Mouse (Mus musculus) hindbrain, embryonic 15.5 days (tissue): Measurements from ENCODE around the gene Ajm1. TPM values are rescaled to one million over a fixed set of nuclear protein-coding genes. Genes with fewer than 3 reads are reported as not detected.
"Not testable (repeated sequence)": the region's sequence is repeated elsewhere in the genome, so short reads cannot be mapped to it uniquely, and the experiment has no call there.

Experiments used
- ATAC-seq: fragments of 200-750 bp; cut with Nextera tagmentation; 2 replicates; pipeline ENCODE4 v1.8.0; 2017; ENCODE audit warnings: low read depth, moderate number of reproducible peaks, moderate TSS enrichment; ENCODE audit not compliant: low FRiP score
- H3K27ac ChIP-seq: fragments of 300-500 bp; sonication (generic); replicated peaks from 2 replicates; pipeline ENCODE4 v1.5.1; 2015; ENCODE audit warnings: mild to moderate bottlenecking, inconsistent platforms
- H3K27me3 ChIP-seq: fragments of 300-500 bp; sonication (generic); 2 replicates; pipeline ENCODE4 v1.6.1; 2015; ENCODE audit warnings: control low read depth, inconsistent platforms
- H3K36me3 ChIP-seq: fragments of 300-500 bp; sonication (generic); 2 replicates; pipeline ENCODE4 v1.6.1; 2015; ENCODE audit warnings: control low read depth, inconsistent platforms
- H3K4me1 ChIP-seq: fragments of 300-500 bp; sonication (generic); replicated peaks from 2 replicates; pipeline ENCODE4 v1.6.1; 2015; ENCODE audit warnings: control low read depth, inconsistent platforms
- H3K4me2 ChIP-seq: fragments of 300-500 bp; sonication (generic); 2 replicates; pipeline ENCODE4 v1.6.1; 2015; ENCODE audit warnings: moderate library complexity, mild to moderate bottlenecking, inconsistent platforms
- H3K4me3 ChIP-seq: fragments of 300-500 bp; sonication (generic); 2 replicates; pipeline ENCODE4 v1.5.1; 2015; ENCODE audit warnings: mild to moderate bottlenecking, inconsistent platforms
- H3K9ac ChIP-seq: fragments of 300-500 bp; sonication (generic); 2 replicates; pipeline ENCODE4 v1.6.1; 2015; ENCODE audit warnings: inconsistent platforms
- H3K9me3 ChIP-seq: fragments of 300-500 bp; sonication (generic); 2 replicates; pipeline ENCODE4 v1.6.1; 2016; ENCODE audit warnings: control low read depth, inconsistent platforms
- WGBS: fragments of 180-500 bp; shearing (Covaris S2); methylation state at CpG from one replicate; pipeline ENCODE4 v1.1.7; 2015; 5-methylcytosine and 5-hydroxymethylcytosine counted together
- polyA plus RNA-seq: library from polyadenylated mRNA; unstranded; fragments of >200 nt; fragmentation: Nextera tagmentation; extraction: Ambion mirVana; gene quantifications from 2 replicates; pipeline ENCODE4 v1.2.1, GENCODE M21; 2015

The Ajm1 gene
- polyA plus RNA-seq, 1 experiment from 2014 or later = 16.5 TPM

GRCm38 (mm10) chr2:25557221-25557963 is 24.2 kb downstream of the Ajm1 start, which contains the start of gene Edf1:
Gene Edf1 (plus strand): TSS chr2:25557847.
- Histone ChIP-seq H3K27ac (peak within 1 kb of the TSS; percentile 79), H3K4me1 (peaks cover 30% of the 10 kb centered on the region), H3K9ac (peak within 1 kb of the TSS; percentile 92), H3K27me3 (no peaks in the 10 kb centered on the region), H3K36me3 (peaks cover 26% of the 10 kb centered on the region), H3K4me2 (peak within 1 kb of the TSS; percentile 88), H3K4me3 (peak within 1 kb of the TSS; percentile 84), H3K9me3 (no peaks in the 10 kb centered on the region)
- ATAC-seq = peak; percentile 98
- under 1% methylated on average over 61 of the region's 61 CpGs for WGBS

- H3K4me2 ChIP-seq = no peak overlapping the region
- H3K9me3 ChIP-seq = no peaks in the 10 kb centered on the region
- peaks cover 15% of the 10 kb centered on the region for H3K36me3 ChIP-seq
- no peaks in the 10 kb centered on the region for H3K27me3 ChIP-seq
- 38% methylated on average over 1 of the region's 1 CpGs for WGBS
- H3K27ac ChIP-seq = no peak overlapping the region
- ATAC-seq = no peak
- peaks cover 30% of the 10 kb centered on the region for H3K4me1 ChIP-seq
- H3K4me3 ChIP-seq = no peak overlapping the region
- H3K9ac ChIP-seq = no peak overlapping the region
These were observed 25.3 kb downstream of the Ajm1 start for GRCm38 (mm10) chr2:25556296-25556695.

- peaks cover 30% of the 10 kb centered on the region for H3K4me1 ChIP-seq
These were observed 26.1 kb downstream of the Ajm1 start for GRCm38 (mm10) chr2:25555479-25555878.

GRCm38 (mm10) chr2:25553171-25553786 is 28.3 kb downstream of the Ajm1 start:
- not testable (repeated sequence) for ATAC-seq, H3K9me3 ChIP-seq, H3K9ac ChIP-seq, H3K4me3 ChIP-seq, H3K36me3 ChIP-seq, H3K4me2 ChIP-seq, H3K27me3 ChIP-seq, H3K27ac ChIP-seq
- WGBS = 93% methylated on average over 4 of the region's 4 CpGs
- H3K4me1 ChIP-seq = peaks cover 12% of the 10 kb centered on the region

More at GRCm38 (mm10) chr2:25555479-25555878, 26.1 kb downstream of the Ajm1 start:
- H3K27ac ChIP-seq, H3K27me3 ChIP-seq, H3K36me3 ChIP-seq, H3K4me3 ChIP-seq, ATAC-seq, H3K4me2 ChIP-seq, H3K9ac ChIP-seq, H3K9me3 ChIP-seq: not testable (repeated sequence)
- 55% methylated on average over 2 of the region's 2 CpGs for WGBS

- no peak for ATAC-seq
- Histone ChIP-seq H3K27ac (no peak overlapping the region), H3K4me3 (no peak overlapping the region), H3K36me3 (no peaks in the 10 kb centered on the region), H3K9ac (no peak overlapping the region), H3K4me1 (peaks cover 7% of the 10 kb centered on the region), H3K9me3 (no peaks in the 10 kb centered on the region), H3K4me2 (no peak overlapping the region), H3K27me3 (no peaks in the 10 kb centered on the region)
- 40% methylated on average over 5 of the region's 5 CpGs for WGBS
These were observed 30.4 kb downstream of the Ajm1 start for GRCm38 (mm10) chr2:25551186-25551585.

- no peaks in the 10 kb centered on the region for H3K27me3 ChIP-seq
- H3K4me3 ChIP-seq = no peak overlapping the region
- H3K9me3 ChIP-seq = no peaks in the 10 kb centered on the region
- no peaks in the 10 kb centered on the region for H3K36me3 ChIP-seq
- no peak overlapping the region for H3K27ac ChIP-seq
- no peak overlapping the region for H3K4me2 ChIP-seq
- WGBS = 79% methylated on average over 9 of the region's 9 CpGs
- ATAC-seq = no peak
- H3K9ac ChIP-seq = no peak overlapping the region
- peaks cover 15% of the 10 kb centered on the region for H3K4me1 ChIP-seq
These were observed 32.3 kb downstream of the Ajm1 start for GRCm38 (mm10) chr2:25549021-25549991.

GRCm38 (mm10) chr2:25546811-25547491 is 34.6 kb downstream of the Ajm1 start, which contains the start of gene Traf2:
Gene Traf2 (minus strand): TSS chr2:25546940.
- WGBS = 3% methylated on average over 47 of the region's 48 CpGs
- Histone ChIP-seq H3K4me1 (peaks cover 15% of the 10 kb centered on the region), H3K27me3 (no peaks in the 10 kb centered on the region), H3K4me2 (peak within 1 kb of the TSS; percentile 87), H3K9me3 (no peaks in the 10 kb centered on the region), H3K27ac (peak within 1 kb of the TSS; percentile 35; the same call in 1 of the 2 replicates), H3K9ac (peak within 1 kb of the TSS; percentile 61), H3K36me3 (no peaks in the 10 kb centered on the region), H3K4me3 (peak within 1 kb of the TSS; percentile 67)
- ATAC-seq = peak; percentile 100

GRCm38 (mm10) chr2:25545996-25546810 is 35.4 kb downstream of the Ajm1 start:
- Histone ChIP-seq H3K9ac (peak overlapping the region; percentile 61), H3K4me3 (peak overlapping the region; percentile 67), H3K27ac (peak overlapping the region; percentile 35; the same call in 1 of the 2 replicates), H3K36me3 (no peaks in the 10 kb centered on the region), H3K9me3 (no peaks in the 10 kb centered on the region), H3K4me1 (peaks cover 15% of the 10 kb centered on the region), H3K27me3 (no peaks in the 10 kb centered on the region), H3K4me2 (peak overlapping the region; percentile 87)
- WGBS = 9% methylated on average over 43 of the region's 43 CpGs
- no peak; the same call in 1 of the 2 replicates for ATAC-seq

GRCm38 (mm10) chr2:25541644-25542367 is 39.8 kb downstream of the Ajm1 start:
- peaks cover 10% of the 10 kb centered on the region for H3K4me1 ChIP-seq
- H3K27me3 ChIP-seq = no peaks in the 10 kb centered on the region
- no peaks in the 10 kb centered on the region for H3K9me3 ChIP-seq
- H3K4me3 ChIP-seq = no peak overlapping the region
- H3K9ac ChIP-seq = no peak overlapping the region
- H3K36me3 ChIP-seq = no peaks in the 10 kb centered on the region
- ATAC-seq = no peak
- no peak overlapping the region for H3K4me2 ChIP-seq
- 85% methylated on average over 10 of the region's 10 CpGs for WGBS
- no peak overlapping the region for H3K27ac ChIP-seq

- Histone ChIP-seq H3K27ac (no peak overlapping the region), H3K9ac (no peak overlapping the region), H3K36me3 (peaks cover 6% of the 10 kb centered on the region; the same call in 1 of the 2 replicates), H3K4me2 (no peak overlapping the region), H3K9me3 (no peaks in the 10 kb centered on the region), H3K4me1 (0 out of 2 replicates have a peak, but pooled peaks cover 2% of the 10 kb centered on the region), H3K4me3 (no peak overlapping the region), H3K27me3 (no peaks in the 10 kb centered on the region)
- ATAC-seq = no peak
- 95% methylated on average over 4 of the region's 4 CpGs for WGBS
These were observed 41.0 kb downstream of the Ajm1 start for GRCm38 (mm10) chr2:25540541-25540948.
